Mouse (Mus musculus): ENCODE measurements around the gene Med9. TPM values are rescaled to one million over a fixed set of nuclear protein-coding genes. Genes with fewer than 3 reads are reported as not detected.

Gene Med9
- polyA plus RNA-seq, 2 experiments: 11.2 to 15.9 TPM

DNA sequence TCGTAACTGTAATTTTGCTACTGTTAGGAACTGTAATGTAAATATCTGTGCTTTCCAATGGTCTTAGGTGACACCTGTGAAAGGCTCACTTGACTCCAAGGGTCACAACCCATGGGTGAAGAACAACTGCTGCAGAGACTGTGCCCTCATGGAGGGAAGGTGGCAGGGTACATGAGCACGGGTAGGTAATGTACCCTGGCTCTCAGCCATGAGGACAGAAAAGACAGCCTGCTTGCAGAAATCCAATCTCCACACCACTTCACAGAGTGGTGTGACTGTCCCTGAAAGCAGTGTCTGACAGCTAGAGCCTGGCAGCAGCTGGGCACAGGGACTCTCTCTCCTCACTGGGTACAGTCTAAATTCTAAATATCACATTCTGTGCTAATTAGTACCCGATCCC lies 63.5 kb downstream of the Med9 start:
- no peak for ATAC-seq (ENCODE audit: insufficient read depth)
- Histone ChIP-seq H3K9ac (replicated peaks) (no peak overlapping the region), H3K4me1 (replicated peaks; ENCODE audit: control insufficient read depth in 2 of 2, insufficient read depth in 2 of 2, low read length in 1 of 2) (peaks cover 0 to 2% of the 10 kb centered on the region in 2 experiments; a peak in 1 of 4 replicates), H3K4me3 (ENCODE audit: insufficient read depth in 1 of 2, low read depth in 2 of 2, low read length in 2 of 2) (no peak overlapping the region), H3K36me3 (replicated peaks; ENCODE audit: control insufficient read depth, insufficient read depth, low read depth) (no peaks in the 10 kb centered on the region), H3K27me3 (ENCODE audit: control insufficient read depth, insufficient read depth, low read length) (no peaks in the 10 kb centered on the region), H3K9me3 (ENCODE audit: control insufficient read depth, low read length) (no peaks in the 10 kb centered on the region), H3K4me2 (ENCODE audit: low read depth) (no peak overlapping the region), H3K27ac (no peak overlapping the region)
- DNase-seq (ENCODE audit: low read depth in 3 of 3, low spot score in 3 of 3): no peak
- TF ChIP-seq EP300 (IDR thresholded peaks at IDR 0.05; ENCODE audit: low read depth): no peak
- no peak for TF ChIP-seq CTCF (IDR thresholded peaks at IDR 0.05; ENCODE audit: low read depth)
- 63% methylated on average over 3 of the region's 3 CpGs for WGBS (ENCODE audit: insufficient replicate concordance)

Other genes with a start within 250 kb of the Med9 start
- gene Pld6, start 160.6 kb upstream of the Med9 start, polyA plus RNA-seq (2012; rRNA removed): 1.9 TPM in 2 replicates
- gene Pld6, start 160.6 kb upstream of the Med9 start, polyA plus RNA-seq (2014; fragmentation: Nextera tagmentation; extraction: Ambion mirVana): 0.50 and 0.68 TPM in 2 replicates
- 10.8 and 11.1 TPM in 2 replicates for gene Flcn, start 138.2 kb upstream of the Med9 start, polyA plus RNA-seq (2012; rRNA removed)
- gene Flcn, start 138.2 kb upstream of the Med9 start, polyA plus RNA-seq (2014; fragmentation: Nextera tagmentation; extraction: Ambion mirVana): 7.2 and 8.9 TPM in 2 replicates
- gene Nt5m, start 108.8 kb upstream of the Med9 start, polyA plus RNA-seq (2012; rRNA removed): 8.5 and 8.9 TPM in 2 replicates
- 10.0 and 10.6 TPM in 2 replicates for gene Nt5m, start 108.8 kb upstream of the Med9 start, polyA plus RNA-seq (2014; fragmentation: Nextera tagmentation; extraction: Ambion mirVana)
- gene Cops3, start 108.4 kb upstream of the Med9 start, polyA plus RNA-seq (2012; rRNA removed): 26.2 and 33.5 TPM in 2 replicates
- 108 and 112 TPM in 2 replicates for gene Cops3, start 108.4 kb upstream of the Med9 start, polyA plus RNA-seq (2014; fragmentation: Nextera tagmentation; extraction: Ambion mirVana)
- gene Rasd1, start 16.7 kb downstream of the Med9 start, polyA plus RNA-seq (2012; rRNA removed): 0.37 and 0.43 TPM in 2 replicates
- 0.52 and 0.69 TPM in 2 replicates for gene Rasd1, start 16.7 kb downstream of the Med9 start, polyA plus RNA-seq (2014; fragmentation: Nextera tagmentation; extraction: Ambion mirVana)
- gene Pemt, start 98.3 kb downstream of the Med9 start, polyA plus RNA-seq (2012; rRNA removed): 5.2 and 6.2 TPM in 2 replicates
- gene Pemt, start 98.3 kb downstream of the Med9 start, polyA plus RNA-seq (2014; fragmentation: Nextera tagmentation; extraction: Ambion mirVana): 8.8 and 9.0 TPM in 2 replicates
- gene Rai1, start 156.8 kb downstream of the Med9 start, polyA plus RNA-seq (2012; rRNA removed): 7.2 and 7.8 TPM in 2 replicates
- 4.5 and 5.3 TPM in 2 replicates for gene Rai1, start 156.8 kb downstream of the Med9 start, polyA plus RNA-seq (2014; fragmentation: Nextera tagmentation; extraction: Ambion mirVana)

Measured in liver, embryonic 14.5 days (tissue).